Mouse (Mus musculus): ENCODE measurements at regions not wholly inside any gene's neighbourhood (a gene's known extent, or its start where the extent isn't known, plus 50 kb on each side); places are given as distances from the start of the nearest gene placed in this dataset.

GRCm38 (mm10) chr14:66479181-66479580 lies 470.2 kb upstream of the Gulo start:
- Histone ChIP-seq H3K9me3 (no peaks in the 10 kb centered on the region), H3K36me3 (no peaks in the 10 kb centered on the region), H3K27me3 (no peaks in the 10 kb centered on the region; the same call in 1 of the 2 replicates), H3K4me3 (replicated peaks) (no peak overlapping the region), H3K4me2 (no peak overlapping the region), H3K9ac (replicated peaks) (no peak overlapping the region), H3K27ac (no peak overlapping the region), H3K4me1 (replicated peaks) (no peaks in the 10 kb centered on the region)
- ATAC-seq (ENCODE audit: insufficient number of reproducible peaks, insufficient read depth, low FRiP score, low TSS enrichment, low read depth) = no peak
- WGBS = 88% methylated on average over 4 of the region's 4 CpGs

DNA sequence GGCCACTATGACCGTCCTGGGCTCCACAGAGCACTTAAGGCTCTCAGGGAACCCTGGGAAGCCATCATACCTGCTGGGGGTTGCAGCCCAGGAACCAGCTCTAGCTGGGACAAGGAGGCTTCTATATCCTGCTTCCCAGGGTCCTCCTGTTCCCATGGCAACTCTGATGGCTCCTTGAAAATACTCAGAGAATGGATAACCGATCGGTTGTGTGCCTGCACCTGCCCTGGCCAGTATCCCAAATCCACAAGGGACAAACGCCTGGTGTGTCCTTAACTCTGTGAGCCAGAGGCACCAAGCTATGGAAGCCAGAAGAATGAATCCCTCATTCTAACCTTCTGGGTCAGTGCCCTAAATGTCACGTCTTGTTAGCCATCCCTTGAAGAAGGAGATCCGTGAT lies 469.6 kb upstream of the Gulo start:
- Histone ChIP-seq H3K9ac (replicated peaks) (no peak overlapping the region), H3K4me2 (no peak overlapping the region), H3K4me1 (replicated peaks) (no peaks in the 10 kb centered on the region), H3K36me3 (no peaks in the 10 kb centered on the region), H3K9me3 (no peaks in the 10 kb centered on the region), H3K27ac (no peak overlapping the region), H3K27me3 (no peaks in the 10 kb centered on the region; the same call in 1 of the 2 replicates), H3K4me3 (replicated peaks) (no peak overlapping the region)
- 62% methylated on average over 6 of the region's 6 CpGs for WGBS
- no peak for ATAC-seq (ENCODE audit: insufficient number of reproducible peaks, insufficient read depth, low FRiP score, low TSS enrichment, low read depth)

DNA sequence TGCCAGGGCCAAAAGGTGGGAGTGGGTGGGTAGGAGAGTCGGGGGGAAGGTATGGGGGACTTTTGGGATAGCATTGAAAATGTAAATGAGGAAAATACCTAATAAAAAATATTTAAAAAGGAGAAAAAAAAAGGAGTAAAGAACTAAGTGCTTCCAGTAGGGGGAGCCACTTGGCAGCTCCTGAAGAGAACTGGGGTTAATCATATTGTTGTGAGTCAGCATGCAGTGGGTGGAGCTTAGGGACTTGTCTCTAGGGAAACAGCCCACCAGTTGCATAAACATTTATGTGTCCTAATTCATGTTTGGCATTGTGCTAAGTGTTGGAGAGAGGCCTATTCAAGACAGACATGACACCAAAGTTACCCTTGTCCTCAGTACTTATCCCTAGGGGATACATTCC lies 466.0 kb upstream of the Gulo start:
- WGBS = 73% methylated on average over 1 of the region's 1 CpGs
- peaks cover 4% of the 10 kb centered on the region; the same call in 1 of the 2 replicates for H3K4me1 ChIP-seq (replicated peaks)
- H3K9ac ChIP-seq (replicated peaks) = no peak overlapping the region
- ATAC-seq (ENCODE audit: insufficient number of reproducible peaks, insufficient read depth, low FRiP score, low TSS enrichment, low read depth) = no peak
- H3K27me3 ChIP-seq = no peaks in the 10 kb centered on the region; the same call in 1 of the 2 replicates
- no peak overlapping the region for H3K4me3 ChIP-seq (replicated peaks)
- no peaks in the 10 kb centered on the region for H3K9me3 ChIP-seq
- no peak overlapping the region for H3K27ac ChIP-seq
- no peak overlapping the region for H3K4me2 ChIP-seq
- H3K36me3 ChIP-seq = no peaks in the 10 kb centered on the region

DNA sequence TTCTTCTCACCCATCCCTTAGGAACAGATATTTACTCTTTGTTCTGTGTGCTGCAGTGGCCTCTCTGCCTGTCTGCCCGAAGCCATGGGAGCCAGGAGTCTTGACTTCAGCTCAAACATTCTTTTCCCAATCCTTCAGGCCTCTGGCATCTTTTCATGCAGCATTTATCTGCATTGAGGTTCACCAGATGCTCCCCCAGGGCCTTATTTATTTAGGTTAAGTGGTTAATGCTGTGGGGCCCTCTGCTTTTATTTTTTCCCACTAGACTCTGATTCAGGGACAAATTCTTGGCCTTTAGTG lies 464.2 kb upstream of the Gulo start:
- H3K36me3 ChIP-seq = no peaks in the 10 kb centered on the region
- ATAC-seq (ENCODE audit: insufficient number of reproducible peaks, insufficient read depth, low FRiP score, low TSS enrichment, low read depth) = no peak
- WGBS = 25% methylated on average over 1 of the region's 1 CpGs
- 0 out of 2 replicates have a peak overlapping the region, but pooled peaks have one; percentile 41 for H3K27ac ChIP-seq
- no peak overlapping the region for H3K9ac ChIP-seq (replicated peaks)
- H3K4me3 ChIP-seq (replicated peaks) = no peak overlapping the region
- no peaks in the 10 kb centered on the region for H3K9me3 ChIP-seq
- H3K27me3 ChIP-seq = no peaks in the 10 kb centered on the region; the same call in 1 of the 2 replicates
- peaks cover 4% of the 10 kb centered on the region; the same call in 1 of the 2 replicates for H3K4me1 ChIP-seq (replicated peaks)
- H3K4me2 ChIP-seq = no peak overlapping the region

DNA sequence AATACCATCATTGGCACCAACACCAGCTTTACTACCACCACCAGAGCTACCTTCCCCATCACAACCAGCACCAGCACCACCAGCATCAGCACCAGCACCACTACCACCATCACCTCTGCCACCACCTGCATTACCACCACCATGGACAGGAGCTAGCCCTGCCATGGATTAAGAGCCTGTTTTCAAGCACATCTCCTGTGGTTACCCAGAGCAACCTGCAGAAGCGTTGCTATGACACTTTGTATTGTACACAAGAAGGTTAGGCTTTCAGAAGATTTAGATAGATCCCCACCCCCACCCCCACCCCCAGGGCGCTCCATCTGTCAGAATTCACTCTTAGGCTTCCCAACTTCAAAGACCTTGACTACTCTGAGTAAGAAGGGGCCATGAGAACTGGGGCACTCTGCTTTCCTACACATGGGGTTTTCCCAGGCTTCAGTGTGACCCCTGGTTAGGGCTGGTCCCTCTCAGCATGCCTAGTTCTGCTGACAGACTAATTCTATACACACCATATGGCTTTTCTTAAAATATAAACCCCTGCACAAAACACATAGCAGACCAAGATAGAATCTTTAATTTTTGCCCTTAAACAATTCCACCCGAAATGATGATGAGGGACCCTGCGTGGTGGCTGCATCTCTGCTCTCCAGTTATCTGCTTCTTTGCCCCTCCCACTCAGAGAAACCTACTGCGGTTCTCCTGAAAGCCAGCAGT lies 463.7 kb upstream of the Gulo start:
- no peak overlapping the region for H3K9ac ChIP-seq (replicated peaks)
- peaks cover 4% of the 10 kb centered on the region; the same call in 1 of the 2 replicates for H3K4me1 ChIP-seq (replicated peaks)
- no peaks in the 10 kb centered on the region for H3K36me3 ChIP-seq
- no peak for ATAC-seq (ENCODE audit: insufficient number of reproducible peaks, insufficient read depth, low FRiP score, low TSS enrichment, low read depth)
- no peaks in the 10 kb centered on the region; the same call in 1 of the 2 replicates for H3K27me3 ChIP-seq
- H3K4me3 ChIP-seq (replicated peaks) = no peak overlapping the region
- H3K27ac ChIP-seq = 0 out of 2 replicates have a peak overlapping the region, but pooled peaks have one; percentile 41
- no peaks in the 10 kb centered on the region for H3K9me3 ChIP-seq
- 69% methylated on average over 5 of the region's 5 CpGs for WGBS
- no peak overlapping the region for H3K4me2 ChIP-seq

GRCm38 (mm10) chr14:66462081-66462480 lies 453.1 kb upstream of the Gulo start:
- Histone ChIP-seq H3K36me3 (no peaks in the 10 kb centered on the region), H3K9me3 (no peaks in the 10 kb centered on the region), H3K4me3 (replicated peaks) (no peak overlapping the region), H3K4me1 (replicated peaks) (no peaks in the 10 kb centered on the region), H3K4me2 (no peak overlapping the region), H3K9ac (replicated peaks) (no peak overlapping the region), H3K27ac (no peak overlapping the region), H3K27me3 (no peaks in the 10 kb centered on the region)
- no peak for ATAC-seq (ENCODE audit: insufficient number of reproducible peaks, insufficient read depth, low FRiP score, low TSS enrichment, low read depth)
- WGBS = 88% methylated on average over 5 of the region's 5 CpGs

DNA sequence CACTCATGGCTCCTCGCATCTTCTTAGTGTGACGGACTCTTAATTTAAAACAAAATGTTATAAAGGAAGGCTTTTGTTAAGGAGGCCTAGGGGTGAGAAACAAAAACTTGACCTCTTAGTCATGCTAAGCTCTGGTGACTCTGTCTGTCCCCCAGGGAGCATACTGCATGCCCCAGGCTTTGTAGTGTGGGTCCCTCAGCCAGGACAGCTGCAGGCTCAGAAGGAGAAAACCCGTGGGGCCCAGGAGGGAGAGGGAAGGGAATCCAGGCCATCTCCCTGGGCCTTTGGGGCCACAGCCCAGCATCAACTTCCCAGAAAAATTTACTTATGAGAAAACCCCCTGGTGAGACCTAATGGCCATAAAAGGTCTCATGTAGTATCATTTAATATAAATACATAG lies 451.8 kb upstream of the Gulo start:
- Histone ChIP-seq H3K4me3 (replicated peaks) (no peak overlapping the region), H3K27me3 (no peaks in the 10 kb centered on the region), H3K4me1 (replicated peaks) (no peaks in the 10 kb centered on the region), H3K27ac (no peak overlapping the region), H3K9me3 (no peaks in the 10 kb centered on the region), H3K36me3 (no peaks in the 10 kb centered on the region), H3K9ac (replicated peaks) (no peak overlapping the region), H3K4me2 (no peak overlapping the region)
- 75% methylated on average over 3 of the region's 3 CpGs for WGBS
- ATAC-seq (ENCODE audit: insufficient number of reproducible peaks, insufficient read depth, low FRiP score, low TSS enrichment, low read depth) = no peak

- H3K9me3 ChIP-seq = no peaks in the 10 kb centered on the region
- H3K27ac ChIP-seq = no peak overlapping the region
- H3K9ac ChIP-seq (replicated peaks) = no peak overlapping the region
- no peak for ATAC-seq (ENCODE audit: insufficient number of reproducible peaks, insufficient read depth, low FRiP score, low TSS enrichment, low read depth)
- H3K36me3 ChIP-seq = no peaks in the 10 kb centered on the region
- H3K4me2 ChIP-seq = no peak overlapping the region
- no peaks in the 10 kb centered on the region for H3K4me1 ChIP-seq (replicated peaks)
- H3K27me3 ChIP-seq = no peaks in the 10 kb centered on the region
- no peak overlapping the region for H3K4me3 ChIP-seq (replicated peaks)
- 92% methylated on average over 4 of the region's 4 CpGs for WGBS
Measured at GRCm38 (mm10) chr14:66458696-66459095, 449.7 kb upstream of the Gulo start.

GRCm38 (mm10) chr14:66457300-66457699 lies 448.3 kb upstream of the Gulo start:
- no peak overlapping the region for H3K9ac ChIP-seq (replicated peaks)
- H3K27me3 ChIP-seq = no peaks in the 10 kb centered on the region
- H3K4me1 ChIP-seq (replicated peaks) = no peaks in the 10 kb centered on the region
- no peak overlapping the region for H3K4me2 ChIP-seq
- H3K4me3 ChIP-seq (replicated peaks) = no peak overlapping the region
- ATAC-seq (ENCODE audit: insufficient number of reproducible peaks, insufficient read depth, low FRiP score, low TSS enrichment, low read depth) = no peak
- H3K36me3 ChIP-seq = no peaks in the 10 kb centered on the region
- 87% methylated on average over 6 of the region's 6 CpGs for WGBS
- peaks cover 6% of the 10 kb centered on the region for H3K9me3 ChIP-seq
- no peak overlapping the region for H3K27ac ChIP-seq

- peaks cover 6% of the 10 kb centered on the region for H3K9me3 ChIP-seq
- H3K27ac ChIP-seq = no peak overlapping the region
- H3K36me3 ChIP-seq = no peaks in the 10 kb centered on the region
- ATAC-seq (ENCODE audit: insufficient number of reproducible peaks, insufficient read depth, low FRiP score, low TSS enrichment, low read depth) = no peak
- no peaks in the 10 kb centered on the region for H3K27me3 ChIP-seq
- H3K4me1 ChIP-seq (replicated peaks) = no peaks in the 10 kb centered on the region
- H3K4me3 ChIP-seq (replicated peaks) = no peak overlapping the region
- 85% methylated on average over 3 of the region's 3 CpGs for WGBS
- no peak overlapping the region for H3K4me2 ChIP-seq
- H3K9ac ChIP-seq (replicated peaks) = no peak overlapping the region
Measured at GRCm38 (mm10) chr14:66452828-66453227, 443.8 kb upstream of the Gulo start.

DNA sequence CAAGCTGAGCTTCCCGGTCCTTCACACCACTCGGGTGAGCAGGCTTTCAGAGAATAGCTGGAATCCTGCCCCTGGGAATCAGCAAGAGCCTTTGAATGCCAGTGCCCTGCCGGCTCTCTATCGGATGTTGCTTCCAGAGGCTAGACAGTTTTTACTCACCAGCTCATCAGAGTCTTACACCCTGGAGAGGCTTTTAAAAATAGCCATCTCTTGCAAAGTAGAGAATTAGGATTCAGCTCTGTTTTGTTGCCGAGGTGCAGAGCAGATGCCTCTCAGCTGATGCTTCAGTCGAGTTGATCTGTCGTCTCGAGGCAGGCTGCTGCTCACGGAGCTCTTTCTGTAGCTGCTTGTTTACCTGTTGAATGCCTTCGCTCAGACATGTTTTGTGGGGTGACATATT lies 441.3 kb upstream of the Gulo start:
- peaks cover 6% of the 10 kb centered on the region for H3K9me3 ChIP-seq
- H3K36me3 ChIP-seq = no peaks in the 10 kb centered on the region
- H3K9ac ChIP-seq (replicated peaks) = no peak overlapping the region
- no peak overlapping the region for H3K27ac ChIP-seq
- no peak overlapping the region for H3K4me2 ChIP-seq
- no peaks in the 10 kb centered on the region for H3K27me3 ChIP-seq
- no peak overlapping the region for H3K4me3 ChIP-seq (replicated peaks)
- whole genome bisulfite sequencing = 69% methylated on average over 10 of the region's 10 CpGs
- ATAC-seq (ENCODE audit: insufficient number of reproducible peaks, insufficient read depth, low FRiP score, low TSS enrichment, low read depth) = no peak
- H3K4me1 ChIP-seq (replicated peaks) = no peaks in the 10 kb centered on the region

- ATAC-seq (ENCODE audit: insufficient number of reproducible peaks, insufficient read depth, low FRiP score, low TSS enrichment, low read depth) = no peak
- Histone ChIP-seq H3K9ac (replicated peaks) (no peak overlapping the region), H3K27me3 (no peaks in the 10 kb centered on the region; the same call in 1 of the 2 replicates), H3K4me2 (no peak overlapping the region), H3K9me3 (no peaks in the 10 kb centered on the region), H3K27ac (no peak overlapping the region), H3K36me3 (no peaks in the 10 kb centered on the region), H3K4me3 (replicated peaks) (no peak overlapping the region), H3K4me1 (replicated peaks) (no peaks in the 10 kb centered on the region)
- 27% methylated on average over 1 of the region's 1 CpGs for WGBS
Measured at GRCm38 (mm10) chr14:66442576-66442975, 433.6 kb upstream of the Gulo start.

All from limb, embryonic 12.5 days (tissue).